Mouse (Mus musculus): Measurements from ENCODE around the gene Npas3.

Gene Npas3

DNA sequence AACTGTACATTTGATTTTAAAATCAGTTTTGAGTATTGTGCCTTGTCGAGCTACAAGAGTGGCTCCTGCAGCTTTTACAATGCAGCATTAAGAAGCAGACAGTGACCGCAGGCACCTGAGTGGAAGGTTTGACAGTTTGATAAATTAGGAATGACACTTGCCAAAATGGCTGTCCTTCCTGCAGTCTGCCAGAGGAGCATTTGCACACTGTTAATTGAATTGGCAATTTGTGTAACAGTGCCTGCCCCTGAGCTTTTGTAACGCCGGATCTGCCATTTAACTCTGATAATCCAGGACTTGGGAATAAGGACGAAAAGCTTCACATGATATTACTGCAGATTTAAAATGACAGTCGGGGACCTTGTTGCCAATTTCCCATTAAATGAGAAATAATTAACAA, 357.2 kb downstream of the Npas3 start:
- DNase-seq, result no peak

DNA sequence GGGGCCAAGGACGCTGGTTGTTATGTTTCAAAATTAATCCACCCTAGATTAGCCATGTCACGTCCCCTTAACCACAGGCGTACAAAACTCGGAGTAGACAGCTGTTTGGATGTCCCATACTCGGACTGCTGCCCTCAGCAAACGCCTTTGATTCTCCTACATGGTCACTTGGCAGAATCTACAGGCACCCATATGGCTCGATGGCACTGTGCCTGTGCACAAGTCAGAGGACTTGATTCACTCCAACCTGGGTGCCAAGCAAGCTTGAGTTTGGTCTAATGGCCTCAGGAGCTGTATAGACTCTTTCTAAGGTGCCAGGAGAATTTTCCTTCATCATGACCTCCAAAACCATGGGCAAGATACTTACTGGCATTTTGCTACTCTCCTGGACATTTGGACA, 363.6 kb downstream of the Npas3 start:
- DNase-seq, result peak; percentile 36 to 41

DNA sequence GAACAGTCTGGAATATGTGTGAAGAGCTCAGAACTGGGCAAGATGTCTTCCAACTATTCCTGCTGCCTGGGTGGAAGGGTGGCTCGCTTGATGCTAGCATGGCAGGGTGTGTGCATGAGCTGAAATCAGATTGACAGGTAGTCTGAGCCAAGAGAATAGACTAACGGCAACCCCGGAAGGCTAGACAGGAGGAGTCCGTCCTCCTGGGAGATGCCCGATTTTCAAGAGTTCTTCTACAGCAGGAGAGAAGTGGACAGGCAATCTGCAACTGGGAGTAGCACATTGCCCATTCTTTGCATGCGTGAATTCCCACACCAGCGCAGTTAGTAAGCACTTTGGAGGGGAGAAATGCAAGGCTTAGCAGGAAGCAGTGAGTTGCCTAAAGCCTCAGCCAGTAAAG, 372.8 kb downstream of the Npas3 start:
- no peak for DNase-seq

DNA sequence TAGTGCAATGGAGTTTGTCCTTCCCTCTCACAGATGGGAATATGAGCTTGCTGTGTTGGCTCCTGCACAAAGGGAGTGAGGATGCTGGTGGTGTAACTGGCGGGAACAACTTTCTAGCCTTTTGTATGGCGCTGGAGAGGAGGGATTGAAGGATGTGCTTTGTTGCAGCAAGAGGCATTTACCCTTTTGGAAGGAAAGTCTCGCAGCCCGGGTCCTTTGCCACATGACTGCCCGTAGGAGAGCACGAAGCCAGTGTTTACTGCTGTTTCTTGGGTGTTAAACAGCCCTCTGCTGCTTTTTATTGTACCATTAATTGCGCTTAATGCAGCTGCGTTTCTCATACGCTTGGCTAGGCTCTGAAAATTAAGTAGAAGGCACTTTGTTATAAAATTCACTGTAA, 375.3 kb downstream of the Npas3 start:
- DNase-seq, result no peak

GRCm38 (mm10) chr12:53624379-53625021, 376.0 kb downstream of the Npas3 start:
- DNase-seq, result no peak

GRCm38 (mm10) chr12:53629483-53630120, 381.1 kb downstream of the Npas3 start:
- no peak for DNase-seq

DNA sequence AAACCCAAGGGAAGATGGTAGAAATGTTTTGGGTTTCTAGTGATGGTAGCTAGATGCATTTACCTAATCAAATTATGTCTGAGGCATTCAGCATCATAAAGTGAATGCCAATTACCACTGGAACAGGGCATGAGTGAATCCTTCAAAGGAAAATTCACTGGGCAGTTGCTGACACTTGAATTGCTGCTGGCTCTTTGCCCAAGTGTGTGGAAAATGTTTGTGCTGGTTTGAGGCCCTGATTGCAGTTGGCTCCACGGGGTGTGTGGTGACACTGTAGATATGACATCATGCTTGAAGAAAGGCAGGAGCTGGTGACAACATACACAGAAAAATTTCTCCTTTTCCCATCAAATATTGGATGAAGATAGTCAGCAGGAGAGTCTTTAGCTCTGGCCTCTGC, 382.1 kb downstream of the Npas3 start:
- DNase-seq, result no peak

DNA sequence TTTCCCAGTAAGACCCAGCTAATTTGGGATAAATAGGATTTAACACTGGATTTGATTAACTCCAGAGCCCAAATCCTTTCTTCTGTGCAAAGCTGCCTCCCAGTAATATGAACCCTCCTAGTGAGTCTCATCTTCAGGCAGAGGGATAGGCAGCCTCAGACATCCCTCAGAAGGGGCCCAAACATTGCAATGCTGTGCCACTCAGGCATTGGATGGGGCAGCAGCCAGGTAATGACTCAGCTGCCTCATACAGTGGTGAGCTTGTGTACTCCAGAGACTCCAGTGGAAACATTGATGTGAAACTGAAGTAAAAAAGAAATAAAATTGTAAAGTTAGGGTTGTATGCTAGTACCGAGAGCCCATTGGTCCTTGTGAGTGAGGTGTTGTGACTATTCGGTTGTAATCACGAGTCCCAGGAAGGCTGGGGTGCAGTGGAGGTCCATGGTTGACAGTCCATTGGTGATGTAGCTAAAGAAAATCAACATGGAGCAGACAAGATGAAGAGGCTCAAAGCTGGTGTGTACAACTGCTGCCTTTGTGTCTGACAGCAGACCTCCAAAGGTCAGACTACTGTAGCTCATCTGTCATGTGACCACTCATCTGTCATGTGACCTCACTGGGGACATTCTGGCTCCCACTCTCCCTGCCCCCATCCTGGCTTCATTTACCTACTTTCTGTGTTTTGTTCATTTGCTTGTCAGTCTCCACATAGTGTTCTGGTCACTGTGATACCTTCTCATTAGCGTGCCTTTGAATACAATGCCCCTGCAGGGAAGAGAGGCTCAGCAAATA, 383.0 kb downstream of the Npas3 start:
- DNase-seq, result no peak

DNA sequence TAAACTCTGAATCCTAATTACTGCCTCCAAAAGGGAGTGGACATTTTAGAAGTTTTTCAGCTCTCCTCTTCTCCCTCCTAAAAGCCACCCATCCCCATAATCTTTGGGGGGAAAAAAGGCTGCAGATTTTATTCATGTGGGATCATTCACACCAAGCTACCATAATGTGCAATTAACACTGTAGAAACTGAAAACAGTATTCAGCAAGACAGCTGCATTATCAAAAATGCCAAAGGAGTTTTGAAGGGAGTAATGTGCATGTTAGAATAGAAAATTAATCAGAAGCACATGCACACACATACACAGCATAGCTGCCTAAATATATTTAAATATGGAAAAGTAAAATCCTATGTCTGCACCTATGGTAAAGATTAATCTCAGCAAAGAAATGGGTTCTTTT, 390.1 kb downstream of the Npas3 start:
- no peak for DNase-seq

- DNase-seq, result no peak
Observed at GRCm38 (mm10) chr12:53647282-53647681, 398.8 kb downstream of the Npas3 start.

DNA sequence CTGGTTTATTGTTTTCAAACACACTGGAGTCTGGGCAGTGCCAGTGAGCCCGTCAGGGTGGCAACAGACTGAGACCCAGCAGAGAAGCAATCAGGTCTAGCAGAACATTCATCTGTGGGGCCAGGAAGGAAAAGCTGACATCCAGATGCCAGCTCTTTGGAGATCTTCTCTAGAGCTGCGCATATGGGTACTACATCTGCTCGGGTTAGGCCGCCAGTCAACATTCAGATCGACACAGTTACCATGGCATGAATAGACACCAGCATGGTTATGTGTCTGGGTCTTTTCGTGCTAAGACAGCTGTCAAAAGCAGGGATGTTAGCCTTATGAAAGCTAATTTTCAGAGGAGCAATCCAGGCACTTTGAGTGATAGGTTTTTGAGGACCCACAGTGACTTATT, 407.8 kb downstream of the Npas3 start:
- DNase-seq, result no peak

DNA sequence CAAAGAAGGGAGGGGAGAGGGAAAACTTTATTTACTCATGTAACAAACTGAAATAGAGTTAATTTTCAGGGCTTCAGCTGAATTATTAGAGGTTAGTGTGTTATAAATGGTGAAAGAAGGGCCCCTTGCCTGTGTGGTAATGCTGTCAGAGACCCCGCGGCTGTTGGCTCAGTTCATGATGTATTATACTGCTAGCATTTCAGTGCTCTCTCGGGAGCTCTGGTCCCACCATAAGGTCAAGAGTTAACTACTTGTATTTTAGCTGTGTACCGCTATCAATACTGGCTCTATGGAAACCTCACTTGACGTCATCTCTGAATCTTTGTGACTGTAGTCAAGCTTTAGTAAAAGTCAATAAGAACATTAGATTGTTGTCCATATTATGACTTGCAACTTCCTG, 415.6 kb downstream of the Npas3 start:
- DNase-seq, result no peak

- no peak for DNase-seq
Observed at GRCm38 (mm10) chr12:53671846-53672245, 423.4 kb downstream of the Npas3 start.

- no peak for DNase-seq
Observed at GRCm38 (mm10) chr12:53677091-53677630, 428.7 kb downstream of the Npas3 start.

DNA sequence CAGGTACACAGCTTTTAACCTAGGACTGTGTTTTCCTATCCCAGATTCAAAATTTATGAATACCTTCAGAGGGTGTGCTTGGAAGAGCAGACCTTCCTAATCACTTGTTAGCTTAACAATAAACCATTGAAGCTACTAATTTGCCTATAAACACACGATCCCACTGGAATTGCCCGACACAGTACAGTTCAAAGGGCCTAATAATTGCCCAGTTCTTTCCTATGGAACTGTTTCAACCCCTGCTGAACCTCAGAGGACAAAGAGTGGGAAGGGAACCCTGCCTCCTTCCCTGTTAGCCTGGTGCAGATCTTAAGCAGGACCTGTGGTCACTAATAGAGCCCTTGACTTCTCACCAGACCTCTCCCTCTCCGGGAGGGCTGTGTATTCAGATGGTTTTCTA, 429.7 kb downstream of the Npas3 start:
- DNase-seq, result no peak

DNA sequence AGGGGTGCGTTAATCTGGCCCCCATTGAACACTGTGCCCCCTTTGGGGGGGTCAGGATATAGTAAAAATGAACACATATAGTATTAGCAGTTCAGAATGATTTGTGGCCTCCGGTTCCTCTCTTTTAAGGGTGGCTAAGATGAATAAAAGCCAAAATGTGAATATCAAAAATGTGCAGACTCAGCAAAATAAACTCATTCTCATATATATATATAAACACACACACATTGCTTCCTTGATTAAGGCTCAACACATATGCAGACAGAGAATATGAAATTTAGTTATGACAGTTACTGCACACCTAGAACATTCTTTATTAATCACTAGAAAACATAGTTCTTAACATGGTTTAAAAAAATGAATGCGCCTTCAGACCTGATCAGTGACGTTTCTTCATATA, 430.7 kb downstream of the Npas3 start:
- DNase-seq, result no peak

DNA sequence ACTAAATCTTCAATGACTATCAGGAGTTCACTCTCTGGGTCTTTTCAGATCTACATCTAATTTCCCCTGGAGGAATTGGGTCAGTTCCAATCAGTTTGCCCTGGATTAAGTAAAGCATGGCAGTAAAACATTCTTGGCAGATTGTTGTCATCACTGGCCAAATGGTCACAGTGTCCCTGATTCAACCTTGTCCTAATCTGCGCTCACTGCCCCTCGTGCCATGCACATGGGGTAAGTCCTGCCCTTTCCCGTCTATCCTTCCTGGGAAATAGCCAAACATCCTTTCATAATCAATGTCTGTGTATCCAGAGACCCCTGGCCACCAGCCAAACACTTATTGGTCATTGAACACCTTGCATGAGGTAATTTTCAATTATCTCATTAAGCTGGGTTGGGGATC, 432.0 kb downstream of the Npas3 start:
- DNase-seq, result no peak

DNA sequence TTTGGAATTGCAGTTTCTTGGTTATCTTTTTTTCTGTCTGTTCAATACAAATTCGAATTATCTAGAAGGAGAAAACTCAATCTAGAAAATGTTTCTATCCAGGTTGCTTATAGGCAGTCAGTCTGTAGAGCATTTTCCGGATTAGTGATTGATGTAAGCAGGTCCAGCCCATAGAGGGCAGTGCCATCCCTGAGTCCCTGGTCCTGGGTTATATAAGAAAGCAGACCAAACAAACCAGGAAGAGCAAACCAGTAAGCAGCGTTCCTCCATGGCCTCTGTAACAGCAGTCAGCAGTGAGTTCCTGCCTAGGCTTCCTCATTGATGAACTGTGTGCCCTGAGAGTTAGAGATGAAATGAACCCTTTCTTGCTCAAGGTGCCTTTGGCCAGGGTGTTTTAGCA, 433.6 kb downstream of the Npas3 start:
- no peak for DNase-seq

GRCm38 (mm10) chr12:53692471-53692870, 444.0 kb downstream of the Npas3 start:
- no peak for DNase-seq

GRCm38 (mm10) chr12:53694346-53694745, 445.9 kb downstream of the Npas3 start:
- no peak for DNase-seq

DNA sequence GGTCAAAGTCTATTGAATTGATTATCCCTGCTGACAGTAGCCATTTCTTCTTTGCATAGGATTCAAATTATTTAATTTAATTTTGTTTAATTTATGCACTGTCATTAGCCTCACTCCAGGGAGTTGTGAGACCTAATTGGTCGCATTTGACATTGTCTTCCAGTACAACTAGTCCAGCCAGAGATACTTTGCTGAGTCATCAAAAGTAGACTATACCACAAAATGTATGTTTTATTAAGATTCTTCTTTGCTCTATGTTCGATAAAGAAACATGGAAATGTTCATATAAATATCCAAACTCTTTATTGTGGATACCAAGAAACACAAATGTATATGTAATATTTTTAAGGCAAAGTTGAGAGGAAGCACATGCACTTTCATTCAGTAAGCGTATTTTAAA, 446.8 kb downstream of the Npas3 start:
- DNase-seq, result no peak

- no peak for DNase-seq
Observed at GRCm38 (mm10) chr12:53697645-53698044, 449.2 kb downstream of the Npas3 start.

GRCm38 (mm10) chr12:53698483-53699227, 450.2 kb downstream of the Npas3 start:
- DNase-seq, result no peak

Data from cerebellum, postnatal 36 days (tissue).